Mouse (Mus musculus) regulatory T cell (primary cell): ENCODE results near the gene Alg1.
"Not testable (repeated sequence)": the region's sequence is repeated elsewhere in the genome, so short reads cannot be mapped to it uniquely, and the experiment has no call there.

Experiments used
- in situ Hi-C: fragments of 300-600 bp; cut with MboI, MseI; formaldehyde crosslinking; loops from one replicate; pipeline ENCODE4 v1.15.1; 2025; ENCODE audit warnings: high pct_unique_total_duplicates

Gene Alg1

DNA sequence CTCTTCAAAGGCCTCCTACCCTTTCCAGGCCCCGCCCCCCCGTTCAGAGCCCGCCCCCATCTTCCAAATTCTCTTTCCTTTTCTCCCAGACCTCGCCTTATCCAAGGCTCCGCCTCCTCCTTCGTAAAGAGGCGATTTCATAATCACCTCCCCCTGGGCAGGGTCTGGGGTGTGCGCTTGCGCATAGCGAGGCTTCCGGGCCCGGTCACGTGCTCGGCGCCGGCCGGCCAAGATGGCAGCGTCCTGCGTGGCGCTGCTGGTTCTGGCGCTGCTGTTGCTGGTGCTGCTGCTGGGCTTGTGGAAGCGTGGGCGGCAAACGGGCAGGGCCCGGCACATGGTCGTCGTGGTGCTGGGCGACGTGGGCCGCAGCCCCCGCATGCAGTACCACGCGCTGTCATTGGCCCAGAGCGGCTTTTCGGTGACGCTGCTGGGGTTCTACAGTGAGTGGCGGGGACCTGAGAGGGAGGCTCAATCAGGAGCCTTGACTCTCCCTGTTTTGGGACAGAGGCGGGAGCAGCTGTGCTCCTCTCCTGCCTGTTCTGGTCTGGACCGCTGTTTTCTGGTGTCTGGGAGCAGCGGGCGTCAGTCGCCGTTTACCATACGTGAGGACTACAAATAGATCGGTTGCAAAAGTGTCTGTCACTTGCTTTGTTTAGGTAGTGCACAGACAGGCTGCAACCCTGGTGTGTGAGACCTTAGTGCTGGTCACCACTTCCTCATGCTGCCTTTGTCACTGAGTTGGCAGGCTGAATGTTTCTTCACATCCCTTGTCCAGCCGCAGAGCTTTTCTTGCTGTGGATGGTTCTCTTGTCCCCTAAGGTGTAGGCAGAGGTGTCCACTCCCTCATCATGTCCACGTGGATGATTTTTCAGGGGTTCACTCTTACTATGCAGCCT lies at the start of gene Alg1:
TSS of gene Alg1 (plus strand) at position 204 of the 896 bp plus-strand sequence.
- in situ Hi-C loops = no loop called here

DNA sequence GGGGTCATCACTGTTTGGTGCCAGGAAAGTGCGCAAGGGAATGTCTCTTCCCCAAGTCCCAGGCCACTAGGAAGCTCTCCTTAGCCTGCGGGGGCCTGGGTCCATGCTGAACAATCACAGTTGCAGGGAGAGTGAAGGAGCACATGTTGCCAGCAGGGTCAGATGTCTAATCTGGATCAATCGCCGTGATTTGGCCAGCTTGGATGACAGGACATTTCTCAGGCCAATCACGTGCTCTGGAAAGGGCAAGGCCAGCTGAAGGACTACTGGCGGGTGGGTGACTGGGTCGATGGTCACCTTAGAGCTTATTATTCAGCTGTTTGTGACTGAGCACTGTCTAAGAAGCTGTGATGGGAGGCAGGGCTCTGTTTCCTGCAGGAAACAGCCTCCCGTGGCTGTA lies 49.3 kb upstream of the Alg1 start:
- in situ Hi-C loops = no loop called here

DNA sequence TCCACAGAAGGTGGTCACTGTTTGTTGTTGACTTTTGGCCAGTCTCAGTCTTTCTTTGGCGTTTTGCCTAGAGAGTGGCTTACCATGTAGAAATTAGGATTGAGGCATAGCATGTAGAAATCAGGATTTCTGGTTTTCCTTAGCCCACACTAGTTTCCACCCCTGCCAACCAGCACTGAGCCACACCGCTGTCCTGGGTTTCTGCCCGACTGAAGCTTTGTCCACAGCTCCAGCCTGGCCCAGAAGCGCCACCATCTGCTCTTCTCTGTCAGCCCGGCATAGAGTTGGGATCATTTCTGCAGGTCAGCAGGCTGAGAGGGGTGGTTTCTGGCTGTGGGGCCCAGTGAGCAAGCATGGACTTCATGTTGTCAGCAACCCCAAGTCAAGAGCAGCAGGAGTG lies 48.5 kb upstream of the Alg1 start:
- in situ Hi-C loops = no loop called here

DNA sequence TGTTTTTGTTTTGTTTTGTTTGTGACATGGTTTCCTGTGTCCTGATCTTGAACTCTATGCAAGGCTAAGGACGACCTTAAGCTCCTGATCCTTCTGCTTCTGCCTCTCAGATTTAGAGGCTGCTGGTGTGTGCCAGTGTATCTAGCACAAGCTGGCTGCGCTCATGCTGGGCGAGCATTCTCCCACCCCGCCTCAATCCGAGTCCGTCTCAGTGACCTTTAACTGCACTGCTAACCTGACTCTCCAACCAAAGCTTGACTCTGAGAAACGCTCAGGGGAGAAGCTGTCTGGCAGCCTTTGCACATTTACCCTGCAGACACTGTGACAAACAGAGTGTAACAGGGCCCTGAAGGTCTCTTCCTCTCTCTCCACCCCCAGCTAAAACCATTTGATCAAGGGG lies 47.7 kb upstream of the Alg1 start:
- in situ Hi-C loops = no loop called here

DNA sequence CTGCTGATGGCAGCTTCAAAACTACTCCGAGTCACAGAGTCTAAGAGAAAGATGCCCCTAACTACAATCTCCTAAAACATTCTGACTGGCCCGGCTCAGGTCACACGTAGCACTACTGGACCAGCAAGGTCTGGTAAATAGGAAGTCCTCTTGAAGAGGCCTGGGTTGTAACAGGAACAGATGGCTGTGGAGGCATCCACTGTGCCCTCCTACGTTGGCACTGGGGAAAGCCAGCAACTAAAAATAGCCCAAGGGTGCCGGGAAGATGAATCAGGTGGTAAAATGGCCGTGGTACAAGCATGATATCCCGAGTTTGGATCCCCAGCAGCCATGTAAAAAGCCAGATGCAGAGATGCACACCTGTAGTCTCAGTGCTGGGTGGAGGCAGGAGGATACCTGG lies 47.2 kb upstream of the Alg1 start:
- in situ Hi-C loops = no loop called here

DNA sequence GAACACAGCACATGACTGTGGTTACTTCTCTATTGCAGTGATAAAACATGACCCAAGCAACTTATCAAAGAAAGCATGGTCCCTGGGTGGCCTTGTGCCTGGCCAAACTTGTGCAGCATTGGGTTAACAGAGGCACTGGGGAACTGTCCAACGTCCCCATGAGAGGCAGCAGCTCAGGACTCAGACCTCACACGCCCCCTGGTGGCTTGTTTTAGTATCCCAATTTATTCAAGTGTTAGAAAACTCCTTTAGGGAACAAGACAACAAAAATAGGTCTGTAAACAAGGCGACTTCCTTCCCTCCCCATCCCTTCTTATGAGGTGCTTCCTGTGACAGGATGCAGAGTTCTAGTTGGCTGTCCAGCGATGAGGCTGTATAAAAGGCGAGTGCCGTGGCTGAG lies 38.3 kb upstream of the Alg1 start:
- in situ Hi-C loops = no loop called here

DNA sequence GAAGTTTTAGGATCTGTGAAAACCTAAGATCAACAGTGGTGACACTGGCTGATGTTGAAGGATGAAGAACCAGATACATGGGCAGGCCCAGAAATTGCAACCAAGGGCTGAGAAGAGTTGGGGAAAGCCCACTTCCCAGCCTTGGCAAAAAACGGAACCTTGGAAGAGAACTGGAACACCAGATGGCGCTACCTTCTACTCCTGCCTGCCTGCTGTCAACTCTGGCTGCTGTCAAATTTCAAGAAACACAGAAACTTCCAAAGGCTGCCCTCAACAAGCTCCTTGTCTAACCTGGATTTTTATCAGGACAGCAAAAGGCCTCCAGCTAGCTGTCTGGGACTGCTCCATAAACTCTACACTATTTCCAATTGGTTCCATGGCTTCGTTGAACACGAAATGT lies 30.7 kb upstream of the Alg1 start:
- in situ Hi-C loops = loop anchor here (10.0 kb wide), 1 partner anchor 52 kb away; the partner anchor contains the start of gene Eef2kmt

DNA sequence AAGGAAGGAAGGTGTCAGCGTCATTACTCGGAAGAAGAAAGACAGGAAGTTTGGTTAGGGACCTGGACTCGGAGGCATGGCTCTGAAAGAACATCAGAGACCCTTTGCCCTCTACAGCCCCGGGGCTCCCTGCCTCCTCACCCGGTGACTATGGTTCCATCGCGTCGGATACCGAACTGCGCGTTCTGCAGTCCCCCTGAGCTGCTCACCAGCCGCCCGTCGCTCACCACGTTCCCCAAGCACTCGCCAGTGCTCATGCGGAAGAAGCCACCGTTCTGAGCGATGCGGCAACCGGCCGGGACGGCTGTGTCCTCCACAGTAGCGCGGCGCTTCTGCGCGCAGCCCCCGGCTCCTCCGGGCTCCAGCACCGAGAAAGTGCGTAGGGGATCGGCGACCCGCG lies 30.2 kb upstream of the Alg1 start:
- in situ Hi-C loops = loop anchor here (10.0 kb wide), 1 partner anchor 52 kb away; the partner anchor contains the start of gene Eef2kmt

DNA sequence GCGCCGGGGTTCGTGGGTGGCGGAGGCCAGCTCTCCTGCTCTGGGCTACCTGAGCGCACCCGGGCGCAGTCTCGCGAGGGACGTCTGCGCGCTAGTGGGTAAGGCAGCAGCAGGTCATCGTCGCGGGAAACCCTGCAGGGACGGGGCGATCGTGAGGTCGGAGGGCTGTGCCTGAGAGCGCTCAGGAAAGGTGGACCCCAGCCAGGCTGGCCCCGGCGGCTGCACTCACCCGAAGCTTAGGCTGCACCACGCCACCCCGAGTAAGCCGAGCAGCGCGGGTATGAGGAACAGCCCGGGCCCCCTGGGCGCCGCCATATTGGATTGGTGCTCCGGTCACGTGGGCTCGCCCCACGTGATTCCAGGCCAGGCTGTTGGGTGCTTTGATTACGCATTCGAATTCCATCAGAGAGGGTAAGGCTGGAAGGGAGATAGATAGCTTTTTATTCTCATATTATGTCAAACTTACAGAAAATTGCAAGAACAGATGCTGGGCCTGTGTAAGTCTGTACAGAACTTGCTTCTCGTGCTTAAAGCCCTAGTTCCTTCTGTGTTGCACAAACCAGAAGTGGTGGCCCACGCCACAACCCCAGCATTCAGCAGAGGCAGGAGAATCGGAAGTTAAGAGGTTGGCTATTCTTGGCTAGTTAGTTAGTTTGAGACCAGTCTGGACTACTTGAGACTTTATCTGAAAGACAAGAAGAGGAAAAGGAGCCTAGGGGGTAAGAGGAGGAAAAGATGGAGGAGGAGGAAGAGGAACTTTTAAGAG lies 29.6 kb upstream of the Alg1 start, which contains the start of gene Nagpa:
TSS of gene Nagpa (minus strand) at position 345 of the 766 bp plus-strand sequence.
- in situ Hi-C loops = loop anchor here (10.0 kb wide), 1 partner anchor 51 kb away; the partner anchor contains the start of gene Eef2kmt

DNA sequence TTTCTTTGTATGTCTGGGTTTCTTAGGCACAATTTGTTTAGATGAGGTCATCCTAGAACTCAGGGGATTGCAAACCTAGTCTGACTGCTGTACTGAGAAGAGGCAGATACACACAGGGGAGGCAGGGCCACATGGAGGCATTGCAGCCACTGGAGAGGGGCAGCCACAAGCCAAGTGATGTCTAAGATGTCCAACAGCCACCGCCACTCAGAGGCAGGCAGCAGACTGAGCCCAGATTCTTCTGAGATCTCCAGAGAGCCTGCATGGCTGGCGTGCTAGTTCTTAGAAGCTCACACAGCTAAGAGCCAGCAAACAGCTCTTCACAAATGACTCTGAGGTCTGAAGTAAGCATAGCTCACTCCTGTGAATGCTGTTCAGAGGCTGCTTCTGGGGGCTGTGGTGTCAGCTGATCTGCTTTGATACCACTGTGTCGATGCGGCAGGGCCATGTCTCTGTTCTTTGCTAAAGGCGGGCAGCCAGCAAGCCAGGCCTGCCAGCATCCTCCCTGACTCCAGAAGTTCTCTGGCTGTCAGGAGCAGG lies 27.9 kb upstream of the Alg1 start:
- in situ Hi-C loops = loop anchor here (10.0 kb wide), 1 partner anchor 49 kb away; the partner anchor contains the start of gene Eef2kmt

DNA sequence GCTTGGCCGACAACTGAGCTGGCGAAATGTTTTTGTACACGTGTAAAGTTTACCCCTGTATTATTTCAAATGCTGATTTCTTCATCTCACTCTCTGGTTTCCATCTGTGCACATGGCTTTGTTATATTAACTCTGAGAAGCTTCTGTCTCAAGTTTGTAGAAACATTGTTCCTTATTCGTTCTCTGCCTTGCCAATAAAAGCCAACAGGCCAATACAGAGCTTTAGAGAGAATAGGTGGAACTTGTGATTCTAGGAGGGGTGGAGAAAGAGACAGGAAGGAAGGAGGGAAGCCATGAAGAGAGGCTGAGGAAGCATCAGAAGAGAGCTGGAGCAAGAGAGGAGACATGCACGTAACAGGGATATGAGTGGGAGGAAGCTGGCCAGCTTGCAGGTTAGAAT lies 27.4 kb upstream of the Alg1 start:
- in situ Hi-C loops = loop anchor here (10.0 kb wide), 1 partner anchor 49 kb away; the partner anchor contains the start of gene Eef2kmt

DNA sequence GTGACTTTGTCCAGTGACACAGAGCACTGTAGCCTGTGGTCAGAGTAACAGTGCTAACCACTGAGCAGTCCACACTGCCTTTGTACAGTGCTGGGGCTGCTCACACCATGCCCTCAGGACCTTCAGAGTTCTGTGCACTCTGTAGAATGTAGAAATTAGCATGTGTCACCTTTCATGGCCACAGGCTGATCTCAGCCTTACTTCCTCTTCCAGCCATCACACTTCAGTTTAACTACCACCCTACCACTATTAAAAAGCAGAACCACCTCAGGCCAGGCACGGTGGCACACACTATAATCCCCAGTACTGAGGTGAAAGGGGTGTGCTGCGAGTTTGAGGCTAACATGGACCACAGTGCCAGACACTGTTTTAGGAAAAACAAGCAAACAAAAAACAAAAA lies 23.1 kb upstream of the Alg1 start:
- in situ Hi-C loops = no loop called here

DNA sequence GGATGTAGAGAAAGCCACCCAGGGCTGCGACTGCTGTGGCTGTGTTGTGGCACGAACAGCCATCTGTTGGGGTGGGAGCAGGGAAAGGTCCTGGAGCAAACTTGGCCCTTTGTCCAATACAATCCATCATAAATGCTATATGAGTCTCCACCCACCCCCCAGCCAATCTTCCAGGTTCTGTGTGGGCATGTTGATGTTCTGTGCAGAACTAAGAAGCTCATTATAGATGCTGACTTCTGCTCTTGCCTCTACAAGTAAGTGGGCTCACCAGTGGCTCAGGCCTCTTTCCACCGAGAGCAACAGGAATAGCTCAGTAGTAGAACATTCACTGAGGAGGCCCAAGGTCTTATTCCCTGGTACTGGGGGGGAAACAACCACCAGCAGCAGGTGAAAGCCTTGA lies 21.3 kb upstream of the Alg1 start:
- in situ Hi-C loops = no loop called here

DNA sequence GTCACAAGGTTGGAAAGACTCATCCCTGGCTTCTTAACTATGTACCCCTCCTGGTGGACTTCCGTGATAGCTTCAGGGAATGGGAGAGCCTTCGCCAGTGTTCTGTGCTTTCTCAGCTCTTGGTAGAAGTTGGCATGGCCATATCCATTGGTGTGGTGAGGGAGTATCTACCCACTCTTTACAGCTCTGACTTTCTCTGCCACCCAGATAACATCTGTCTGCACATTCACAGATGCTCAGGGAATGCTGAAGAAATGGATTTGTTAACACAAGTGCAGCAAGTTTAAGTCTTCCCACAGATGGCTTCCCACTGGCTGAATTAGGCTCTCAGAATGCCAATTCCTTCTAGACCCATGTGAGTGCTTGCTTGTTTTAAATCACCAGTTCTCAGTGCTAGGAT lies 19.3 kb upstream of the Alg1 start:
- in situ Hi-C loops = no loop called here

DNA sequence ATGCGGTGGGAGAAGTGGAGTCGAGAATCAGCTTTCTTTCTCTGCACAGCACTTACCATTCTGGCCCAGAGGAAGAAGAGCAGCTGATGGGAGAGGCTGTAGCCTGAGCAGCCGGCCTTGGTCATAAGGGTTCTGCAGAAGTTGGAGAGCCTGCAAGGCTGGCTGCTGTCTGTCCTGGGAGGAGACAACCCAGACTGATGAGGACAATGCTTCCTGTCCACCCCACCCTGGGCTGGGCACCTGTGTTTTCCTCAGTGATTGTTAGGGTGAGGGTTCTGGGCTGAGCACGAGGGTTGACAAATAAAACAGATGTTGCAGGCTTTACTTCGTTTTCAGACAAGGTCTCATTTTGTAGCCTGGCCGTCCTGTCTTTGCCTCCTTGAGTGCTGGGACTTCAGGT lies 16.7 kb upstream of the Alg1 start:
- in situ Hi-C loops = no loop called here

DNA sequence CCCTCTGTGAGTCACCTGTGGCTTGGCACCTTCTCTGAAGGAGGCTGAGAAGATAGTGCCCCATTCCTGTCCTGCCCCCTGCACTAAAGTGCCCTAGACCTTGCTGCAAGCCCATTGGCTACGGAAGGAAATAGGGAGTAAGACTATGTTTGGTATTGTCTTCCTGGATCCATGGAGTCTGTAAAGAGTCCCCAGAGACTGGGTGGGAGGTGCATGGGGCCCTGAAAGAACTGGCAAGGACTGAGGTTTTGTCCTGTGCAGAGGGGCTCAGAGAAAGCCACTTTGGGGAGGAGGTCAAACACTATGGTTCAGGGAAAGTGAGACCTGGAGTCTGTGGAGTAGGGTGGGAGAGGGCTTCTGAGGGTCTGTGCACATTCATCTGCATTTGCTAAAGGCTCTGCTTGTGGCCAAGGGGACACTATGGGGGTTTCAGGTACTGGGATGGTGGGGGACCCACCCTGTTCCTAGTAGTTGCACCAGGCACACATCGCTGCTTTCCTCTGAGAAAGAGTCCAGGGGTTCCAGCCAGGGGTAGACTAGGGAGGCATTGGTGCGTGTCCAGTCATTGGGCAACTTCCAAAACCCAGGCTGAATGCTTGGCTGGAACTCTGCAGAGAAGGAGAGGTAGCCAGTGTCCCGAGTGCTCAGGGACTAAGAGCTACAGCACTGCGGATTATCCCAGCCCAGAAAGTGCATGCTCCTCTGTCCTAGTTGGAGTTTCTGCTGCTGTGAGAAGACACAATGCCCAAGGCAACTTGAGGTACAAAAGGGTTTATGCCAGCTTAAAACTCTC lies 15.9 kb upstream of the Alg1 start:
- in situ Hi-C loops = no loop called here

DNA sequence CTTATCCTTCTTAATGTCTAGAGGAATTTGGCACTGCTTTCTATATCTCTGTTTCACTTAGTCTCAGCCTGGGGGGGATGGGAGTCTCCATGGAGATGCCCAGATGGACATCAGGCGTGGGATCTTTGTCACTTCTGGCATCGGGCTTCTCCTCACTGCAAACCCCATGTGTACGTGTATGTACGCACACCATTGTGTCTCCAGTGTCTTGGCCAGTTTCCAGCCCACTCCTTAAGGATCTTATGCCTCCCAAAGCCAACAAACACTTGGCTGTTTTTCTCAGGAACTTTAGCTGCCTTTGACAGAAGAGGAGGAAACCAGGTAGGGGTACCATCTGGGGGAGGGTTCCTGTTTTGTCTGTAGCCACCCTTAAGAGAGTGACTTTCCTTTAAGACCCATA lies 12.0 kb upstream of the Alg1 start:
- in situ Hi-C loops = no loop called here

DNA sequence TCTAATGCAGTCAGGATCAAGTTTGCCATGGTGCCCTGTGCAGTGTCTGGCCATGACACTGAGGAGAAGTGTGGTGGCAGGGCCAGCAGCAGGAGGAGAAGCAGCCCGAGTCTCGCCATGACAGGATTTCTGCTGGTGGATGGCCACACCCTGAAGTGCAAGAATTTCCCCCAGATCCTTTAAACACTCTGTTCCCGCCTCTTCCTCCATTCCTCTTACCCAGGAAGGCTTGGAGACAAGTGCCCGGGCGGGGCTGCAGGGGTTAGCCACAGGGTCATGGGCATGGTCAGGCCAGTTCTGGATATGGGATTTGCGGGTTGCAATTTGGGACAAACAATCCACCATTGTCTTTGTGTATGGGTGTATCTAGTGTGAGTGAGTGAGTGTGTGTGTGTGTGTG lies 11.3 kb upstream of the Alg1 start, which contains the start of gene AU021092:
TSS of gene AU021092 (minus strand) at position 160 of the 400 bp plus-strand sequence.
- in situ Hi-C loops = no loop called here

DNA sequence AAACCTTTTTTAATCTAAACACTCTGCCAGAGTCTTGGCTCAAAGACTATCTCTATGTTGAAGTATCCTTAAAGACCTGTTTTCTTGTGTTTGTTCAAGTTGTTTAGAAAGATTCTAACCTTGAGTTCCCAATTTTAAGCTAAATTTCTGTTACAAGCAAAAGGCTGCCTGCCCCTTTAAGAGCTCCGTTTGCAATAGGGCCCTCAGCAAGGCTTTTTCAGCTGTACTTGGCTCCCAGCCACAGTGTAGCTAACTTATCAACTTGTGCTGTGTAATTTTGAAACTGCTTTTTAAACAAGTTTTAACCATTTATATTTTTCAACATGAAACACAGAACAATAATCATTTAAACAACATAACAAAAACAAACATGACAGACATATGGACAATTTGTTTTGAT lies 6.9 kb upstream of the Alg1 start:
- in situ Hi-C loops = not testable (repeated sequence)

DNA sequence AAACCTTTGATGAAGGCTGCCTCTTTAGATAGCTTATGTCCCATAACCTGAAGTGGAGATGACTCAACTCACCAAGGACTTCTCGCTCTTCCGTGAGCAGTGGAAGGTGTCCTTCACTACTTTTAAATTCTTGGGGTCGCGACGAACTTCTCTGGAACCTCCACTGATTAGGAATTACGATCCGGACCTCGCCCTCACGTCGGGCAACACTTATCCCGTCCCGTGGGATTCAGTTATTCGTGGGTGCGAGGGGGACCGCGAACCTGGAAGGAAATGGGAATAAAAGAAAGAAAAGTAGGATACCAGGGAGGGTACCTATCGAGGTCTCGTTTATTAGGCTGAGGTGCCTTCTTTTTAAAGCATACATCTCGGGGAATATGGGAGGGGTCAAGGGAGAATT lies 5.9 kb upstream of the Alg1 start:
- in situ Hi-C loops = not testable (repeated sequence)

DNA sequence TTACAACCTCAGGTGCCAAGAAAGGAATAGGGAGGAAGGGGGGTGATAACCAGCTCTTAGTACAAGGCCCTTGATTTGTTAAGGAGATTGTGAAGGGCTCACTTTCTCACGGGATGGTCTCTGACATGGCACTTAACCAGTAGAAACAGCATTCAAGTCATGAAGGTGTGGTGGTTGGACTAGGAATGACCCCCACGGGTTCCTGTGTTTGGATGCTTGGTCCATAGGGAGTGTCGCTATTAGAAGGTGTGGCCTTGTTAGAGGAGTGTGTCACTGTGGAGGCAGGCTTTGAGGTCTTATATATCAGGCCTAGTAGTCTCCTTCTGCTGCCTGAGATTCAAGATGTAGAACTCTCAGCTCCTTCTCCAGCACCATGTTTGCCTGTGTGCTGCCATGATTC lies 5.3 kb upstream of the Alg1 start:
- in situ Hi-C loops = not testable (repeated sequence)
